Mouse (Mus musculus) midbrain, embryonic 15.5 days (tissue): ENCODE results near the gene Cyp4a10. TPM values are rescaled to one million over a fixed set of nuclear protein-coding genes. Genes with fewer than 3 reads are reported as not detected.
"Not testable (repeated sequence)": the region's sequence is repeated elsewhere in the genome, so short reads cannot be mapped to it uniquely, and the experiment has no call there.

ENCODE experiments used
- ATAC-seq: fragments of 200-750 bp; cut with Nextera tagmentation; replicated peaks from 2 replicates; pipeline ENCODE4 v1.8.0; 2017; ENCODE audit warnings: moderate TSS enrichment
- H3K27ac ChIP-seq: fragments of 300-500 bp; sonication (generic); 2 replicates; pipeline ENCODE4 v1.5.1; 2015; ENCODE audit warnings: mild to moderate bottlenecking, inconsistent platforms
- H3K27me3 ChIP-seq: fragments of 300-500 bp; sonication (generic); replicated peaks from 2 replicates; pipeline ENCODE4 v1.6.1; 2015; ENCODE audit warnings: inconsistent platforms
- H3K36me3 ChIP-seq: fragments of 300-500 bp; sonication (generic); replicated peaks from 2 replicates; pipeline ENCODE4 v1.6.1; 2015; ENCODE audit warnings: inconsistent platforms
- H3K4me1 ChIP-seq: fragments of 300-500 bp; sonication (generic); 2 replicates; pipeline ENCODE4 v1.6.1; 2015; ENCODE audit warnings: inconsistent platforms
- H3K4me2 ChIP-seq: fragments of 300-500 bp; sonication (generic); 2 replicates; pipeline ENCODE4 v1.6.1; 2015; ENCODE audit warnings: inconsistent platforms, mild to moderate bottlenecking, moderate library complexity
- H3K4me3 ChIP-seq: fragments of 300-500 bp; sonication (generic); 2 replicates; pipeline ENCODE4 v1.5.1; 2015; ENCODE audit warnings: mild to moderate bottlenecking, inconsistent platforms
- H3K9ac ChIP-seq: fragments of 300-500 bp; sonication (generic); 2 replicates; pipeline ENCODE4 v1.6.1; 2015; ENCODE audit warnings: mild to moderate bottlenecking, inconsistent platforms
- H3K9me3 ChIP-seq: fragments of 300-500 bp; sonication (generic); 2 replicates; pipeline ENCODE4 v1.6.1; 2016; ENCODE audit warnings: inconsistent platforms
- WGBS: fragments of 180-500 bp; shearing (Covaris S2); methylation state at CpG from one replicate; pipeline ENCODE4 v1.1.7; 2015; ENCODE audit warnings: mixed read lengths; 5-methylcytosine and 5-hydroxymethylcytosine counted together
- polyA plus RNA-seq: library from polyadenylated mRNA; unstranded; fragments of >200 nt; fragmentation: Nextera tagmentation; extraction: Ambion mirVana; gene quantifications from 2 replicates; pipeline ENCODE4 v1.2.1, GENCODE M21; 2015

Cyp4a10 gene
- polyA plus RNA-seq, result not detected in 2 replicates

DNA sequence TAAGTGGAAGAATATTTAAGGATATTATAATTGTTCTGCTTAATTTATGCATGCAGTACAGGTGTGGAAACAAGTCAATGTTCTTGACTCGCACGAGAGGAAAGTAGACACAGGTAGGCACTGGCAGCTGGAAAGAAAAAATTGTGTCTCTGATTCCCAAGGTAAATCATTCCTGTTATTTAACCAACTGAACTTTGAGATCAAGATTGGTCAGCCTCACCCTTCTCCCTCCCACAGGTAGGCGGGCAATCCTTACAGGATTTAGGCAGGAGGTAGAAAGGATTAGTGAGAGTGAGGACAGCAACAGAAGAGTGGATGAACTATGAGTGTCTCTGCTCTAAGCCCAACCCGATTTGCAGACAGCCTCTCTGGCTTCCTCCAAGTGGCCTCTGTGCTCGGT, at the start of gene Cyp4a10:
Gene Cyp4a10 (plus strand): TSS at position 265 of the 400 bp plus-strand sequence.
- not testable (repeated sequence) for ATAC-seq, H3K4me3 ChIP-seq, H3K27ac ChIP-seq, H3K27me3 ChIP-seq, H3K36me3 ChIP-seq, H3K4me1 ChIP-seq, H3K9me3 ChIP-seq, H3K4me2 ChIP-seq, H3K9ac ChIP-seq
- WGBS, result 89% methylated on average over 5 of the region's 5 CpGs

DNA sequence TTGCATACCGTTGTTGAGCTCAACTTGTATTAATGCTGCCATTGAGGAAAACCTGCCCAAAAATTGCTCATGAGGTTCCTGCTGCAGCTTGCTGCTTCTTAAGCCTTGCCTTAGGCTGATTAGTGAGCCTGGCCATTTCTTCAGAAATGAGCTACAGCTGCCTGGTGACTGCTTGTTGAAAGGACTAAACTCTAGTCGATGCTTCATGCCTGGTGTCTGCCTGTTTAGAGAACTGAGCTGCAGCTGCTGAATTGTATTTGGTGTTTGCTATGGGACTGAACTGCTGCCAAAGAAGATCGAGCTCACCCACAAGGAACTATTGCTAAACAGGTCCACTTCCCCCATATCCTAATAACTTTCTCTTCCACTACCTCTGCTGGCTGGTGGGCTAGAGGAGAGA, 44.5 kb upstream of the Cyp4a10 start:
- not testable (repeated sequence) for H3K4me2 ChIP-seq, H3K27ac ChIP-seq, H3K4me3 ChIP-seq, H3K27me3 ChIP-seq, H3K36me3 ChIP-seq, ATAC-seq, H3K4me1 ChIP-seq, H3K9me3 ChIP-seq, H3K9ac ChIP-seq
- WGBS, result 76% methylated on average over 3 of the region's 3 CpGs

- not testable (repeated sequence) for H3K4me3 ChIP-seq, H3K27me3 ChIP-seq, ATAC-seq, H3K27ac ChIP-seq, H3K4me2 ChIP-seq, H3K4me1 ChIP-seq, H3K36me3 ChIP-seq, H3K9ac ChIP-seq, H3K9me3 ChIP-seq
Measured at GRCm38 (mm10) chr4:115476051-115476450, 42.0 kb upstream of the Cyp4a10 start.

GRCm38 (mm10) chr4:115481006-115481652, 36.9 kb upstream of the Cyp4a10 start:
- ATAC-seq, result no peak
- H3K36me3 ChIP-seq, result no peaks in the 10 kb centered on the region
- H3K4me3 ChIP-seq, result no peak overlapping the region
- no peaks in the 10 kb centered on the region for H3K4me1 ChIP-seq
- H3K27me3 ChIP-seq, result no peaks in the 10 kb centered on the region
- no peaks in the 10 kb centered on the region for H3K9me3 ChIP-seq
- H3K9ac ChIP-seq, result no peak overlapping the region
- no peak overlapping the region for H3K4me2 ChIP-seq
- no peak overlapping the region for H3K27ac ChIP-seq
- WGBS, result 73% methylated on average over 6 of the region's 6 CpGs

DNA sequence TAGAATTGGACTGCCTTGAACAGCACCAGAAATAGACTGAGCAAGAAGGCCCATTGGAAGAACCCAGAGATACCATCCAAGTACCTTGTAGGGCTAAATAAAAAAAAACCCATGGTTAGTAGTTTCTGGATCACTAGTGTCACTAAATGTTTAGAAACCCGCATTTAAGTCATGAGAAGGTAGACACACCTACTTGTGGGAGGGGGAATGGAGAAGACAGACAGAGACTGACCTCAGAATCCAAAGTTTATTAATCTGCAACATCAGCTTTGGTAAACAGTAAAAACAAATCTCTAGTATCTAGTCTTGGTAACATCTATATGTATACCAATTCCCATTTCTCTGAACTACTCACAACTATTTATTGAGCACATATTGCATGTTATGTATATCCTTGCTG, 22.1 kb upstream of the Cyp4a10 start, which contains the start of gene Cyp4a14:
Gene Cyp4a14 (minus strand): TSS at position 142 of the 400 bp plus-strand sequence.
- Histone ChIP-seq H3K27ac (no peak within 1 kb of the TSS), H3K27me3 (no peaks in the 10 kb centered on the region), H3K4me2 (no peak within 1 kb of the TSS), H3K36me3 (no peaks in the 10 kb centered on the region), H3K4me1 (no peaks in the 10 kb centered on the region), H3K9ac (no peak within 1 kb of the TSS), H3K4me3 (no peak within 1 kb of the TSS), H3K9me3 (no peaks in the 10 kb centered on the region)
- no peak for ATAC-seq
- WGBS, result 84% methylated on average over 1 of the region's 1 CpGs

DNA sequence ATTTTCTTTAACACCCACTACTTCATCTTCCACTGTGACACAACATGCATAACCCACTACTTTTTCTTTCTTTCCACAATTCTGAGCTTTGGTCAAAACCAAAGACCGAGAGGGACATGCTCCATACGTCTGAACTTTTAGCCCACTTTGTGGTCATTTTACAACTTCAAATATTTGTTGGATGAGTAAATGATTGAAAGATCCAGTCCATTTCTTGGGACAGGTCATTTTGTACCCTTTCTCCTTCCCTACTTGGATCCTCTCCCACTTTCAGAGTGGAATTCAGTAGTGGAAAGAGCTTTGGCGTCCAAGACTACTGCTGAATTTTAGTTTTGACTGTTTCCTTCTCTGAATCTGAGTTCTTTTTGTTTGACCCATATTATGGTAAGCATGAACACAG, 20.6 kb upstream of the Cyp4a10 start:
- no peak for ATAC-seq
- WGBS, result 90% methylated on average over 3 of the region's 3 CpGs

GRCm38 (mm10) chr4:115513964-115514363, 4.1 kb upstream of the Cyp4a10 start:
- H3K4me2 ChIP-seq, H3K36me3 ChIP-seq, H3K4me1 ChIP-seq, H3K27me3 ChIP-seq, H3K27ac ChIP-seq, H3K9ac ChIP-seq, H3K9me3 ChIP-seq, H3K4me3 ChIP-seq, ATAC-seq: not testable (repeated sequence)

More for the DNA sequence above, 20.6 kb upstream of the Cyp4a10 start:
- Histone ChIP-seq H3K9me3 (no peaks in the 10 kb centered on the region), H3K27ac (no peak overlapping the region), H3K4me3 (no peak overlapping the region), H3K27me3 (no peaks in the 10 kb centered on the region), H3K36me3 (no peaks in the 10 kb centered on the region), H3K4me1 (no peaks in the 10 kb centered on the region), H3K9ac (no peak overlapping the region), H3K4me2 (no peak overlapping the region)

DNA sequence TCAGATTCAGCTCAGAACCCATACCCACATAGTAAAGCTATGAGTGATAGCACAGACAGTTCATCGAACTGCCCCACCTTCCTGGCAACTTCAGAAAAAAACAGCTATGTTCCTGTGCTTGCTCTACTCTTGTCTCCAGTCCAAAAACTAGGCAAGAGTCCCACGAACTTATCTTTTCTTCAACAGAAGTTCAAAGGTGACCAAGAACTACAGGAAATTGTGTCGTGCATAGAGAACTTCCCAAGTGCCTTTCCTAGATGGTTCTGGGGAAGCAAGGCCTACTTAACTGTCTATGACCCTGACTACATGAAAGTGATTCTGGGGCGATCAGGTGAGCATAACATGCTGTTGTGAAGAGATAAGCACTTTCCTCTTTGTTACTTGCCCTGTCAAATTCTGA, 1.4 kb downstream of the Cyp4a10 start:
- Histone ChIP-seq H3K4me1 (no peaks in the 10 kb centered on the region), H3K27ac (no peak overlapping the region), H3K27me3 (no peaks in the 10 kb centered on the region), H3K9ac (no peak overlapping the region), H3K4me3 (no peak overlapping the region), H3K36me3 (no peaks in the 10 kb centered on the region), H3K9me3 (no peaks in the 10 kb centered on the region), H3K4me2 (no peak overlapping the region)
- ATAC-seq, result no peak
- 81% methylated on average over 4 of the region's 4 CpGs for WGBS

- Histone ChIP-seq H3K36me3 (no peaks in the 10 kb centered on the region), H3K9me3 (no peaks in the 10 kb centered on the region), H3K27me3 (no peaks in the 10 kb centered on the region), H3K9ac (no peak overlapping the region), H3K27ac (no peak overlapping the region), H3K4me3 (no peak overlapping the region), H3K4me2 (no peak overlapping the region), H3K4me1 (no peaks in the 10 kb centered on the region)
- WGBS, result 95% methylated on average over 2 of the region's 2 CpGs
- ATAC-seq, result no peak
Measured at GRCm38 (mm10) chr4:115521766-115522165, 3.7 kb downstream of the Cyp4a10 start.

- 22% methylated on average over 1 of the region's 1 CpGs for WGBS
- Histone ChIP-seq H3K4me3 (no peak overlapping the region), H3K4me1 (no peaks in the 10 kb centered on the region), H3K4me2 (no peak overlapping the region), H3K9me3 (no peaks in the 10 kb centered on the region), H3K9ac (no peak overlapping the region), H3K27me3 (no peaks in the 10 kb centered on the region), H3K27ac (no peak overlapping the region), H3K36me3 (no peaks in the 10 kb centered on the region)
- ATAC-seq, result no peak
Measured at GRCm38 (mm10) chr4:115545101-115545500, 27.0 kb downstream of the Cyp4a10 start.

DNA sequence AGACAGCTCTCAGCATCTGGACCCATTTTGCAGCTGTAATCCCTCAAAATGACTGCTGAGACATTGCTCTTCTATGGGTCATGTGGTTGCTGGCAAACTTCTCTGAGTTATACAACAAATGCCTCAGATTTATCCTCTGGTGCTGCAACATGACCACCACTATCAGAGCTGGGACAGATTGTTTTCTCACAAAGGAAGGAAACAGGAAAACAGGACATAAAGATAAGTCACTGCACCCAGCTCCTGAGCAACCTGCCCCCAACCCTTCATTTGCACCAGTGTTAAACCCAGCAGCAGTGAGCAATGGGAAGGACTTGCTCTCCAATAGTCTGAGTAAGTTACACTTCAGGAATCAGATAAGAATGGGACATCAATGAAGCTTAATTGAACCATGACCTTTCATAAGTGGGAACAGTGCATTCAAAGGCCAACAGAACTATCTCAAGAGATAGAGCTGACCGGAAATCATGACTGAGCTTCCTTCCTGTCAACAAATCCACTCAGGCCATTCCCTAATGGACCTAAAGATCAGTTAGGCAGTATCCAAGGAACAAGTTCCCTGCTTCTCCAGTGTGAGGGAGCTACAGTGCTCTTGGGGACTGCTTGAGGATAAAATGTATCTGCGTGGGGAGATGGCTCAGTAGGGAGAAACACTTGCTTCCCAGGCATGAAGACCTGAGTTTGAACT, 28.2 kb downstream of the Cyp4a10 start:
- ATAC-seq, result no peak
- 82% methylated on average over 2 of the region's 2 CpGs for WGBS
- no peak overlapping the region for H3K4me3 ChIP-seq
- no peak overlapping the region for H3K27ac ChIP-seq
- H3K9ac ChIP-seq, result no peak overlapping the region
- H3K36me3 ChIP-seq, result no peaks in the 10 kb centered on the region
- H3K9me3 ChIP-seq, result no peaks in the 10 kb centered on the region
- H3K27me3 ChIP-seq, result no peaks in the 10 kb centered on the region
- no peaks in the 10 kb centered on the region for H3K4me1 ChIP-seq
- H3K4me2 ChIP-seq, result no peak overlapping the region

DNA sequence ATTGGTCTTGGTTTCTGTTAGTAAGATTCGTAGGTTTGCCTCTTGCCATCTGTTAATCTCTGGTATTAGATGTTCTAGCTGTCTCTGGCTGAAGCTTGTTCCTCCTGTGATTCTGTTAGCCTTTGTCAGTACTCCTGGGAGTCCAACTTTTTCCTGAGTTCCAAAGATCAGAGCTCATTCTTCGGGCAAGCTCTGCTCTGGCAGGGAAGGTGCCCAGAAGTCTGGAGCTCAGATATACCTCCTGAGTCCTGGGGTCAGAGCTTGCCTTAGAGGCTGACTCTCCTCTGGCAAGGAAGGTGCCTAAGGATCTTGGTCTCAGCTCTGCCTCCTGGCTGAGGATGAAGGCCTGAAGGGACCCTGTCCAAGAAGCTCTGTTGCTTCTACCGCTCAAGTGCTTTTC, 34.7 kb downstream of the Cyp4a10 start:
- 91% methylated on average over 3 of the region's 3 CpGs for WGBS
- H3K27me3 ChIP-seq, result no peaks in the 10 kb centered on the region
- H3K9me3 ChIP-seq, result no peaks in the 10 kb centered on the region
- no peak overlapping the region for H3K4me2 ChIP-seq
- H3K27ac ChIP-seq, result no peak overlapping the region
- H3K4me3 ChIP-seq, result no peak overlapping the region
- ATAC-seq, result no peak
- no peak overlapping the region for H3K9ac ChIP-seq
- H3K36me3 ChIP-seq, result no peaks in the 10 kb centered on the region
- H3K4me1 ChIP-seq, result no peaks in the 10 kb centered on the region

- no peak for ATAC-seq
- WGBS, result 60% methylated on average over 2 of the region's 2 CpGs
- H3K9ac ChIP-seq, result no peak overlapping the region
Measured at GRCm38 (mm10) chr4:115555513-115555912, 37.4 kb downstream of the Cyp4a10 start.

More at GRCm38 (mm10) chr4:115555513-115555912, 37.4 kb downstream of the Cyp4a10 start:
- Histone ChIP-seq H3K27me3 (no peaks in the 10 kb centered on the region), H3K36me3 (no peaks in the 10 kb centered on the region), H3K4me1 (no peaks in the 10 kb centered on the region), H3K27ac (no peak overlapping the region), H3K4me3 (no peak overlapping the region), H3K4me2 (no peak overlapping the region), H3K9me3 (no peaks in the 10 kb centered on the region)
